Mouse (Mus musculus) forebrain, embryonic 10.5 days (tissue): ENCODE results near the gene Brs3. TPM values are rescaled to one million over a fixed set of nuclear protein-coding genes. Genes with fewer than 3 reads are reported as not detected.

Experiments
- DNase-seq: peaks from one replicate; pipeline ENCODE4 v3.0.0-alpha.2; 2017; ENCODE audit warnings: low spot score; ENCODE audit errors: extremely low spot score
- H3K27ac ChIP-seq: fragments of 300-500 bp; sonication (generic); 2 replicates; pipeline ENCODE4 v1.5.1; 2016; ENCODE audit warnings: mild to moderate bottlenecking
- H3K27me3 ChIP-seq: fragments of 300-500 bp; sonication (generic); 2 replicates; pipeline ENCODE4 v1.6.1; 2016; ENCODE audit warnings: mild to moderate bottlenecking; ENCODE audit not compliant: poor library complexity, severe bottlenecking
- H3K36me3 ChIP-seq: fragments of 300-500 bp; sonication (generic); replicated peaks from 2 replicates; pipeline ENCODE4 v1.6.1; 2016; ENCODE audit warnings: mild to moderate bottlenecking, moderate library complexity
- H3K4me1 ChIP-seq: fragments of 300-500 bp; sonication (generic); 2 replicates; pipeline ENCODE4 v1.6.1; 2016
- H3K4me3 ChIP-seq: fragments of 300-500 bp; sonication (generic); 2 replicates; pipeline ENCODE4 v1.5.1; 2016; ENCODE audit warnings: mild to moderate bottlenecking, moderate library complexity
- H3K9me3 ChIP-seq: fragments of 300-500 bp; sonication (generic); 2 replicates; pipeline ENCODE4 v1.6.1; 2016; ENCODE audit warnings: mild to moderate bottlenecking, moderate library complexity
- WGBS: fragments of 180-500 bp; shearing (Covaris S2); methylation state at CpG from one replicate; pipeline ENCODE4 v1.1.7; 2016; 5-methylcytosine and 5-hydroxymethylcytosine counted together
- polyA plus RNA-seq: library from polyadenylated mRNA; unstranded; fragments of >200 nt; fragmentation: Nextera tagmentation; extraction: Ambion mirVana; gene quantifications from 2 replicates; pipeline ENCODE4 v1.2.1, GENCODE M21; 2016

Brs3 gene
- polyA plus RNA-seq = not detected in 2 replicates

DNA sequence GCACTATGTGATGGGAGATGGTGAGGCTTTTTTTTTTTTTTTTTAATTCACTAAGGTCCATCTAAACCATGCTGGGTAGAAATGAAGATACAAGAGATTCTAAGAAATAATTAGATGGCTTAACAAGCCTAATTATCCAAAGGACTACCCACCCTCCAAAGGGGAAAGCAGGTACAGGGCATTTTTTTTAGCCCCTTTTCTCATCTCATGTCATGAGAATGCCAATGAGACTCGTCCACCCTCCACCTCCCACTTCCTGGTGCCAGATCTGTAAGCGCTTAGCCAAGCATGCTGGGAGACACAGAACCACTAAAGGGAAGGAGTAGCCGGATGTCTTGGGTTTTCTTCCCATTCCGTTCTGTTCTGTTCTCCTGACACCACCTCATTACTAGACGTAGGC, at the start of gene Brs3:
Gene Brs3 (plus strand): TSS at position 301 of the 400 bp plus-strand sequence.
- whole genome bisulfite sequencing = 86% methylated on average over 5 of the region's 5 CpGs
- Histone ChIP-seq H3K4me3 (no peak within 1 kb of the TSS), H3K27me3 (no peaks in the 10 kb centered on the region), H3K9me3 (no peaks in the 10 kb centered on the region), H3K4me1 (no peaks in the 10 kb centered on the region), H3K27ac (no peak within 1 kb of the TSS), H3K36me3 (no peaks in the 10 kb centered on the region)
- DNase-seq = no peak

DNA sequence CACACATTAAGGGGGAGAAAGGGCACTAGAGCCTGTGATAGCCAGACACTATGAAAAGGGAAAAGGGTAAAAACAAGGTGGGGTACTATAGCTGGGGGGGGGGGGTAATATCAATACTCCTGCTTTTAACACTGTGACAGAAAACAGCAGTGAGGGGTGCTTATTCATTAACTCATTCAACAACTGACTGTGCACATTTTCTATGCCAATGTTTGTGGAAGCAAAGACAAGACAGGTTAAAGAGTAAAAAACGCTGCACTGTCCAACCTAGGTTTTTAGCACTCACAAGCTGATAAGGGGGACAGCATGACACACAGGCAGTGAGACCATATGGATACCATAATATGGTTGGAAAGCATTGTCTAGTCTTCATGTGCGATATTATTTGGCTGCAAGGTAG, 30.0 kb upstream of the Brs3 start:
- Histone ChIP-seq H3K4me3 (no peak overlapping the region), H3K36me3 (no peaks in the 10 kb centered on the region), H3K9me3 (no peaks in the 10 kb centered on the region), H3K27me3 (no peaks in the 10 kb centered on the region), H3K27ac (no peak overlapping the region), H3K4me1 (no peaks in the 10 kb centered on the region)
- DNase-seq = no peak
- 84% methylated on average over 2 of the region's 2 CpGs for WGBS

DNA sequence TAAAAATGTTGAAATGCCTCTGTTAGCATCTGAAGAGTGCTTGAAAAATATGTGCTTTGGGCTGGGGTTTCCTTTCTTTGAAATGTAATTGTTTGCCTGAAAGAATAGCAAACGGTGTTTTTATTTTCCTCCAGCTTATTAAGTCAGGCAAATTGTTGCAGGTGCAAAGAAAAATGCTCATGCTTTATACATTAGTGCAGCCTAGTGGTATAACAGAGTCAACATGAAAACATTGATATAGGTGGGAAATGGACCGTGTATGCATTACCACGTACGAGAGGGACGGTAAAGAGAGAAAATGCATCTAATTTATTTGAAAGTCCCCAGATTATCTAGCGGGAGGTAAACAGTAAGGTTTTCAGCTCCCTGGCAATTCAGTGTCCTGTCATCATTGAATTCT, 995 bp downstream of the Brs3 start:
- WGBS = 86% methylated on average over 6 of the region's 6 CpGs
- Histone ChIP-seq H3K27ac (no peak overlapping the region), H3K27me3 (no peaks in the 10 kb centered on the region), H3K4me3 (no peak overlapping the region), H3K4me1 (no peaks in the 10 kb centered on the region), H3K36me3 (no peaks in the 10 kb centered on the region), H3K9me3 (no peaks in the 10 kb centered on the region)
- DNase-seq = no peak

DNA sequence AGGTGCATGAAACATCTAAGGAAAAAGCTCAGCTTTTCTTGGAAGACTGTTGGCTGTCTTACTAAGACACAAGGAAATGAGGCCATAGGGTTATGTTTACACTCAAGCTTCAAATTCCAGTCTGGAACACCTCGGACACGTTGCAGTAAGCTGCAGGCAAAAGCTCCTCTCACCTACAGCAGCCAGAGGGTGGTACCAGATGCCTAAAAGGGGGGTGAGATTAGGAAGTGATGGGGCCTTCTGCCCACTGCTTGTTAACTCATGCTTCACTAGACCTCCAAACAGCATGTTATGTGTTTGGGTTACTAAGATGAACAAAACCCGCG, 9.9 kb downstream of the Brs3 start:
- no peak for DNase-seq
- H3K4me3 ChIP-seq = peak overlapping the region; percentile 61
- WGBS = 24% methylated on average over 4 of the region's 4 CpGs

DNA sequence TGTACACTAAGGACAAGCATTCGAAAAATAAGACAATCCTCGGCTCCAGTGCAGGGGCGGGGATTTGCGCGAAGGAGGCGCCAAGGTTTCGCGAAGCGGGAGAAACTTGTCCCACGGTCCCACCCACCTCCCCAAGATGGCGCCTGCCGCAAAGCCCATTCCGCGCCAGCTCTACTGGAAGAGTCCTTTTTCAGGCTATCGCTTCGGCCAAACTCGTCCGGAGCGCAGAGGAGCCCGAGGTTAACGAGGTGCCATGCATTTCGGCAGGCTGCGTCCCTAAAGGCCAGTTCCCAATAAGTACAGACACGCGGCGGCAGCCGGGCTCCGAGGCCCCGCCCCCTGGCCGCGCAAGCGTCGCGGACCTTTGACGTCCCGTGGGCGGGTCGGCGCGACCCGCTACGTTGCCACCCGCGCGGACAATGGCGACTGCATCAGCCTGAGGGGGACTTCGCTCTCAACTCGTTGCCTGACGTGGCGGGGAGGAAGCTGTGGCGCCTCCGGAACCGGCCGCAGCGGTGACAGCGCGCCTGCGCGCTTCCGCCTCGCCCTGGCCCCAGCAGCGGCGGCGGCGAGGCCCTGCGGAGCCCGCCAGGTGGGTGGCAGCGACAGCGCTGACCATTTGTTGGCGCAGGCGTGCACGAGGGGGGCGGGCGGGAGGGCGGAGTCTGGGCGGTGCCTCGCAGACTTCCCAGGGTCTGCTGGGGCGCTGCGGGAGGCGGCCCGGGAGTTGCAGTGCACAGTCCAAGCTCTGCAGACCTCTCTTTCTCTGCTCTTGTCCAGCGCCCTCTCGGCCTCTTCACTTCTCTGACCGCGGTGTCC, 10.5 kb downstream of the Brs3 start, which contains the start of gene Htatsf1:
Gene Htatsf1 (plus strand): TSS at position 410 of the 819 bp plus-strand sequence.
- peaks cover 18% of the 10 kb centered on the region for H3K36me3 ChIP-seq
- H3K4me3 ChIP-seq = peak within 1 kb of the TSS; percentile 61
- WGBS = 22% methylated on average over 80 of the region's 85 CpGs
- peaks cover 5% of the 10 kb centered on the region; the same call in 1 of the 2 replicates for H3K4me1 ChIP-seq
- peak; percentile 74 for DNase-seq
- peak within 1 kb of the TSS; percentile 96 for H3K27ac ChIP-seq
- H3K9me3 ChIP-seq = no peaks in the 10 kb centered on the region
- H3K27me3 ChIP-seq = no peaks in the 10 kb centered on the region

More for the DNA sequence above, 9.9 kb downstream of the Brs3 start:
- Histone ChIP-seq H3K27ac (peak overlapping the region; percentile 96), H3K4me1 (peaks cover 5% of the 10 kb centered on the region; the same call in 1 of the 2 replicates), H3K36me3 (peaks cover 18% of the 10 kb centered on the region), H3K27me3 (no peaks in the 10 kb centered on the region), H3K9me3 (no peaks in the 10 kb centered on the region)

DNA sequence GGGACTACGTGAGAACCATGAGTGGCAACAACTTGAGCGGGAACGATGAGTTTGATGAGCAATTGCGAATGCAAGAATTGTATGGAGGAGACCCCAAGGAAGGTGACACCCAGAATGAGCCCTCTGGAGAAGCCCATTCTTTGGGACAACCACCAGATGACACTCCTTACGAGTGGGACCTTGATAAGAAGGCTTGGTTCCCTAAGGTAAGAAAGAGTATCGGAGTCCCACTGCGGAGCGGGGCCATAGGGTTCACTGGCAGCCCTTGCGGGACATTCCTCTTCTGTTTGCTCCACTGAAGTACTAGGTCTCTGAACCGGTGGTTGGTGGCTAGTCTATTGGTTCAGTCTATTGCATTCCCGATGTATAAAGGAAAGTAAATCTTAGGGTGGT, 11.1 kb downstream of the Brs3 start:
- 28% methylated on average over 11 of the region's 11 CpGs for WGBS
- Histone ChIP-seq H3K36me3 (peaks cover 18% of the 10 kb centered on the region), H3K9me3 (no peaks in the 10 kb centered on the region), H3K4me3 (peak overlapping the region; percentile 61), H3K27ac (peak overlapping the region; percentile 96), H3K4me1 (peaks cover 5% of the 10 kb centered on the region; the same call in 1 of the 2 replicates), H3K27me3 (no peaks in the 10 kb centered on the region)
- no peak for DNase-seq

DNA sequence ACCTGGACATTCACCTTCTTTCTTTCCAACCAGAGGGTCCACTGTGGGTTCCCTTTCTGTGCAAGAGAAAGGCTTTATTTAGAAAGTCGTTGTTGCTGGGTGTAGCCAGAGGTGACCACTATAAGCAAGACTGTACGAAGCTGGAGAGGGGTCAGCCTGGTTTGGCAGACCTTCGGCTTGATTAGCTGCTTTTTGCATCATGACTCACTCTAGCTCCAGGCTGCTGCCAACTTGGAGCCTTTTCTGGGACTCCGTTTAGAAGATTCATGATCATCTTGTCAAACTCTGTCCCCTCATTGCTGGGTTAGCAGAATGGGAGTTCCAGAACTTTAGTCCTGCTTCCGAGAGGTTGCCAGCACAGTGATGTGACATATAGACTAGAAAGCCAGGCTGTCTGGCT, 38.6 kb downstream of the Brs3 start:
- no peaks in the 10 kb centered on the region for H3K27me3 ChIP-seq
- 79% methylated on average over 5 of the region's 5 CpGs for WGBS
- H3K4me1 ChIP-seq = no peaks in the 10 kb centered on the region
- H3K9me3 ChIP-seq = no peaks in the 10 kb centered on the region
- no peaks in the 10 kb centered on the region for H3K36me3 ChIP-seq
- H3K4me3 ChIP-seq = no peak overlapping the region
- DNase-seq = no peak
- H3K27ac ChIP-seq = no peak overlapping the region

DNA sequence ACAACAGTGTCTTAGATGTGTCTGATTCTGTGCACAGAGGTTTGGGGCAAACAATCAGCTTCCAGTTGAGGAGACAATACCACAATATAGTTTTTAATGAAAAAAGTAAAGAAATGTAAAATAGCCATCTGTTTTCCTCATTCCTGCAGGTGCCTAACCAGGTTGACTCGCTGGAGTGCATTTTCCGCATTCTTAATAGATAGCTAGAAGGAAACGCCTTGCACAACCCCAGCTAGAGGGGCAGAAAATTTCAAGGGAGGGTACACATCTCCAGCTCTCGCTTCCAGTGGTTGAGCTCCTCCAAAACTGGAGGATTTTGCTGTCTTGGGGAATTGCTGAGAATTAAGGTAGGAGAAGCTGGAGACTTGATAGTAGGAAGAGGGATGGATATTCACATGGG, 44.9 kb downstream of the Brs3 start, which contains the start of gene Vgll1:
Gene Vgll1 (plus strand): TSS at position 301 of the 400 bp plus-strand sequence.
- 87% methylated on average over 4 of the region's 4 CpGs for WGBS
- H3K36me3 ChIP-seq = no peaks in the 10 kb centered on the region
- H3K27ac ChIP-seq = no peak within 1 kb of the TSS
- no peak within 1 kb of the TSS for H3K4me3 ChIP-seq
- H3K9me3 ChIP-seq = no peaks in the 10 kb centered on the region
- DNase-seq = no peak
- no peaks in the 10 kb centered on the region for H3K27me3 ChIP-seq
- H3K4me1 ChIP-seq = no peaks in the 10 kb centered on the region

Other genes starting within 250 kb of the Brs3 start
- gene Map7d3, start 220.7 kb upstream of the Brs3 start, polyA plus RNA-seq = 2.5 and 2.8 TPM in 2 replicates
- gene Adgrg4, start 172.9 kb upstream of the Brs3 start, polyA plus RNA-seq = not detected in 2 replicates
- gene Htatsf1, start 10.5 kb downstream of the Brs3 start, polyA plus RNA-seq = 73.8 and 76.3 TPM in 2 replicates
- gene Vgll1, start 45.0 kb downstream of the Brs3 start, polyA plus RNA-seq = 0.06 and 0.09 TPM in 2 replicates
- gene Cd40lg, start 169.1 kb downstream of the Brs3 start, polyA plus RNA-seq = not detected in 2 replicates